Mouse (Mus musculus) E14TG2a.4 (cell line): ENCODE results near the gene Slc5a9.

Source experiments
- CTCF ChIP-seq: conservative IDR thresholded peaks from 2 replicates; pipeline ENCODE4 v1.5.1; 2014; ENCODE audit warnings: low read length
- POU5F1 ChIP-seq: IDR thresholded peaks from 2 replicates; pipeline ENCODE4 v1.6.1; 2014; ENCODE audit warnings: low read length, borderline replicate concordance

DNA sequence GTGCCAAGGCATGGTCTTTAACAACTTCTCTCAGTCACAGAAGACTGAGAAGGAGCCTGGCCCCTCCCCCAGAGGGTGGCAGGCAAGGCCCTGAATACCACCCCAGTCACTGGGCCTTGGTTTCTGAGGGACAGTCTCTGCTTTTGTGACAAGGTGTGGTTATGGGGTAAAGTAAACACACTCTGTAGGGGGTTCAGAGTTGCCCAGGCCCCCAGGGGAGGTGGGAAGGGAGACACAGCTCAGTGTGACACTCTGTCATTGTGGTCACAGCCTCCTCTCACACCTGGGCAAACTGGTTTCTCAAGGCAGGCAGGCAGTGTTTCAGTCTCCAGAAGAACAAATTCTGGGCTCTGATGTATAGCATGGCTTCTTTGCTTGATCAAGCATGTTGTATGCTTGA is at the start of gene Slc5a9:
- TF ChIP-seq CTCF (no peak), POU5F1 (no peak)
